ENCODE assay signal across 27 mouse cellular contexts in genomic region chr16:56490861-56491260, GRCm38 (mm10). TPM values are rescaled to one million over a fixed set of nuclear protein-coding genes. Genes with fewer than 3 reads are reported as not detected.
DNase-seq lines count a peak whose midpoint lies in the region; ATAC-seq and TF ChIP-seq lines count a peak whose summit lies in the region.
"Had no signal": no experiment of that assay in that cellular context is flagged by ENCODE, and none has a peak within 500 bp of the region (broad histone marks: within the 10 kb centered on the region; RNA-seq: fewer than 3 reads in every experiment).

No protein-coding gene starts in this region.

- H3K9ac ChIP-seq in limb, embryonic 14.5 days (ENCODE audit: low read depth, low read length, severe bottlenecking): no peak overlapping the region
- no peak overlapping the region for H3K9ac ChIP-seq in embryonic facial prominence, embryonic 12.5 days
- H3K9ac ChIP-seq: embryonic facial prominence, embryonic 15.5 days; forebrain, embryonic 12.5 days had no signal

- no peak for ATAC-seq in limb, embryonic 14.5 days (ENCODE audit: low FRiP score, low read depth)
- ATAC-seq in embryonic facial prominence, embryonic 12.5 days (ENCODE audit: insufficient number of reproducible peaks, insufficient read depth, low FRiP score, low TSS enrichment): 0 out of 2 replicates have a peak, but pooled peaks have one; percentile 28
- ATAC-seq in megakaryocyte progenitor cell, adult 5-6 weeks (replicated peaks; ENCODE audit: poor library complexity): no peak
- ATAC-seq: activated CD4-positive, CD25-positive, alpha-beta regulatory T cell, adult 4 months; CD4-positive, CD25-positive, alpha-beta regulatory T cell, adult 4 months; forebrain, embryonic 14.5 days; forebrain, embryonic 16.5 days; Patski had no signal

- H3K4me2 ChIP-seq in limb, embryonic 14.5 days (replicated peaks; ENCODE audit: low read depth, low read length, severe bottlenecking): no peak overlapping the region
- H3K4me2 ChIP-seq in embryonic facial prominence, embryonic 12.5 days (replicated peaks): no peak overlapping the region
- H3K4me2 ChIP-seq: embryonic facial prominence, embryonic 15.5 days; forebrain, embryonic 12.5 days had no signal

- no peaks in the 10 kb centered on the region for H3K4me1 ChIP-seq in limb, embryonic 14.5 days (ENCODE audit: control insufficient read depth, insufficient read depth, low read length)
- H3K4me1 ChIP-seq in limb, embryonic 10.5 days: no peaks in the 10 kb centered on the region
- H3K4me1 ChIP-seq in embryonic facial prominence, embryonic 12.5 days: peaks cover 3% of the 10 kb centered on the region; the same call in 1 of the 2 replicates
- H3K4me1 ChIP-seq: embryonic facial prominence, embryonic 15.5 days; forebrain, embryonic 12.5 days had no signal

- peak; percentile 38 for DNase-seq in limb, embryonic 14.5 days (ENCODE audit: low spot score)
- no peak for DNase-seq in limb, embryonic 10.5 days (ENCODE audit: low spot score)
- DNase-seq in cerebellum, postnatal 25 days: no peak
- DNase-seq: adrenal gland, adult 8-10 months; adrenal gland, postnatal 14 days; adrenal gland, postnatal 36 days; B cell, adult 2 months; cerebellum, adult 11-12 months; cerebellum, adult 2 months; cerebellum, adult 9-10 months; cerebellum, postnatal 10 days; cerebellum, postnatal 36 days; embryo, embryonic 11 days had no signal

- no peak overlapping the region for H3K4me3 ChIP-seq in limb, embryonic 14.5 days (replicated peaks; ENCODE audit: low read length)
- no peak overlapping the region for H3K4me3 ChIP-seq in limb, embryonic 10.5 days
- H3K4me3 ChIP-seq in embryonic facial prominence, embryonic 12.5 days: no peak overlapping the region
- H3K4me3 ChIP-seq: embryonic facial prominence, embryonic 15.5 days; erythroblast, embryonic 14.5 days; forebrain, embryonic 10.5 days; forebrain, embryonic 12.5 days had no signal

- WGBS in limb, embryonic 14.5 days: 33% methylated on average over 3 of the region's 3 CpGs
- WGBS in limb, embryonic 10.5 days: 59% methylated on average over 3 of the region's 3 CpGs
- WGBS in embryonic facial prominence, embryonic 12.5 days: 30% methylated on average over 3 of the region's 3 CpGs

- no peak for TF ChIP-seq POLR2A in limb, embryonic 14.5 days (IDR thresholded peaks at IDR 0.05; ENCODE audit: borderline replicate concordance, extremely low read depth, insufficient read depth, insufficient read length)

- H3K27ac ChIP-seq in limb, embryonic 14.5 days (replicated peaks; ENCODE audit: low read depth, low read length): no peak overlapping the region
- H3K27ac ChIP-seq in limb, embryonic 10.5 days: no peak overlapping the region
- H3K27ac ChIP-seq in embryonic facial prominence, embryonic 12.5 days: no peak overlapping the region
- H3K27ac ChIP-seq: embryonic facial prominence, embryonic 15.5 days; forebrain, embryonic 10.5 days; forebrain, embryonic 12.5 days had no signal

- no peaks in the 10 kb centered on the region for H3K27me3 ChIP-seq in limb, embryonic 14.5 days (ENCODE audit: control insufficient read depth, insufficient read depth, low read length)
- H3K27me3 ChIP-seq in limb, embryonic 10.5 days (ENCODE audit: low read depth, poor library complexity, severe bottlenecking): no peaks in the 10 kb centered on the region
- no peaks in the 10 kb centered on the region for H3K27me3 ChIP-seq in embryonic facial prominence, embryonic 12.5 days
- H3K27me3 ChIP-seq: CH12.LX; embryonic facial prominence, embryonic 15.5 days; forebrain, embryonic 12.5 days; Patski had no signal

- H3K36me3 ChIP-seq in limb, embryonic 14.5 days (ENCODE audit: control insufficient read depth, insufficient read depth, low read length): no peaks in the 10 kb centered on the region
- H3K36me3 ChIP-seq in limb, embryonic 10.5 days: no peaks in the 10 kb centered on the region
- H3K36me3 ChIP-seq in embryonic facial prominence, embryonic 12.5 days: no peaks in the 10 kb centered on the region
- H3K36me3 ChIP-seq: embryonic facial prominence, embryonic 15.5 days; forebrain, embryonic 10.5 days; forebrain, embryonic 12.5 days; G1E had no signal

- no peaks in the 10 kb centered on the region for H3K9me3 ChIP-seq in limb, embryonic 14.5 days (ENCODE audit: control insufficient read depth, low read length)
- no peaks in the 10 kb centered on the region for H3K9me3 ChIP-seq in limb, embryonic 10.5 days (replicated peaks)
- no peaks in the 10 kb centered on the region for H3K9me3 ChIP-seq in embryonic facial prominence, embryonic 12.5 days
- H3K9me3 ChIP-seq: embryonic facial prominence, embryonic 15.5 days; forebrain, embryonic 10.5 days; forebrain, embryonic 12.5 days; G1E had no signal

RNA-seq across cellular contexts. Expression of gene Abi3bp, which starts 13.2 kb away (rescaled TPM):
- polyA plus RNA-seq in limb, embryonic 14.5 days (2012; rRNA removed): 29.6 and 35.3 TPM in 2 replicates
- polyA plus RNA-seq in limb, embryonic 14.5 days (2014; fragmentation: Nextera tagmentation; extraction: Ambion mirVana): 22.8 and 27.1 TPM in 2 replicates
- polyA plus RNA-seq in limb, embryonic 10.5 days (2016; fragmentation: Nextera tagmentation; extraction: Ambion mirVana): 0.13 and 0.35 TPM in 2 replicates
- 2.2 and 2.6 TPM in 2 replicates for polyA plus RNA-seq in embryonic facial prominence, embryonic 12.5 days (2016; fragmentation: Nextera tagmentation; extraction: Ambion mirVana)
- total RNA-seq in megakaryocyte progenitor cell, adult 5-6 weeks (2015): not detected in 2 replicates
- not detected in 2 replicates for total RNA-seq in megakaryocyte progenitor cell, adult 5-6 weeks (2017)
- total RNA-seq: CH12.LX; common myeloid progenitor, adult 5-6 weeks had no signal
- polyA plus RNA-seq: erythroblast, embryonic 14.5 days; G1E had no signal
